Mouse (Mus musculus): Measurements from ENCODE around the gene Cntn5. TPM values are rescaled to one million over a fixed set of nuclear protein-coding genes. Genes with fewer than 3 reads are reported as not detected.

Gene Cntn5
- total RNA-seq, 1 experiment from 2014 or later: not detected

- ATAC-seq (replicated peaks in 1 of 2; ENCODE audit: insufficient read depth in 1 of 2, low FRiP score in 2 of 2, low TSS enrichment in 1 of 2, low read depth in 1 of 2, poor library complexity in 2 of 2, severe bottlenecking in 2 of 2): no peak
Observed at GRCm38 (mm10) chr9:10116581-10116980, 788.0 kb downstream of the Cntn5 start.

GRCm38 (mm10) chr9:10109156-10109555 lies 795.4 kb downstream of the Cntn5 start:
- no peak for ATAC-seq (replicated peaks in 1 of 2; ENCODE audit: insufficient read depth in 1 of 2, low FRiP score in 2 of 2, low TSS enrichment in 1 of 2, low read depth in 1 of 2, poor library complexity in 2 of 2, severe bottlenecking in 2 of 2)

DNA sequence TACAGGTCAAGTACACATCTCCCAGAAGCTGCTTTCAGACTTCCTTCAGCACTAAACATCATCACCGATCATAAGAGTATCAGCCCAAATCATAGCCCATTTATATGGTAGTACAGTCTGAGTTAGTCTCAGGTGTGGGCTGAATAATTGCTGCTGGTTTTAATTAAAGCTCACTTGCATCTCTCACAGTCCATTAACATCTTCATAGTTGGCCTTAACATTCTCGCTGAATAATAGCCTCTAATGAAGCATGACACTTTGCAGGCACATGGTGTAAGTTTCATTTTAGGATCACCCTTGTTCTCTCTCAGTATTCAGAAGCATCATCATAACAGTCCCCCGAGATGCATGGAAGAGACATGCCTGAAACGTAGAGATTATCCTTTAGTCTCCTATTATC lies 796.7 kb downstream of the Cntn5 start:
- no peak for ATAC-seq (replicated peaks in 1 of 2; ENCODE audit: insufficient read depth in 1 of 2, low FRiP score in 2 of 2, low TSS enrichment in 1 of 2, low read depth in 1 of 2, poor library complexity in 2 of 2, severe bottlenecking in 2 of 2)

DNA sequence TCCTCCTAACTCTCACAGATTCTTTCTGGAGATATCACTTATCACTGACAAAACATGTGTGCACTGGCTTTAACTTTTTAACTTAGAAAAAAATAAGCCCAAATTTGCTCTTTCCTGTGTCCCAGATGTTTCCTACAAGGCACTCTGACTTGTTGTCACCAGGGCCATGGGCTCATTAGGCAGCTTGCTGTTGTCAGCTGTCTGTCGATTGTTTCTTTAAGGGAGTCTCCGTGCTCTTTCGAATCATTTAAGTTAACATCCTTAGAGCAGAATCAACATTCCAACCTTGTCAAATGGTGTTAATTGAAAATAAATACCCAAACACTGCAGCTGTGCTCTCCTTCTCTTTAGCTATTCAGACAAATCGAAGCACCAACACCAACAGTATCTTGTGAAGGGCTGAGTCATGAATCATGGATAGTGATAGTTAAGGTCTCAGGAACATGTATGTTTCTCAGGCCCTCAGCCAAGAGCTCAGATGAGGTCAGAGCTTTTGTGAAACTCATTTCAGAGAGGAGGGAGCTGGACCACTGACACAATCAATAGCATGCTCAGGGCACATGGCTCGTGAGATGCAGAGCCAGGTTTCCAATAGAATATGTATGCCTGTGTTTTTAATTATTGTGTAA lies 802.6 kb downstream of the Cntn5 start:
- ATAC-seq (replicated peaks in 1 of 2; ENCODE audit: insufficient read depth in 1 of 2, low FRiP score in 2 of 2, low TSS enrichment in 1 of 2, low read depth in 1 of 2, poor library complexity in 2 of 2, severe bottlenecking in 2 of 2): no peak

DNA sequence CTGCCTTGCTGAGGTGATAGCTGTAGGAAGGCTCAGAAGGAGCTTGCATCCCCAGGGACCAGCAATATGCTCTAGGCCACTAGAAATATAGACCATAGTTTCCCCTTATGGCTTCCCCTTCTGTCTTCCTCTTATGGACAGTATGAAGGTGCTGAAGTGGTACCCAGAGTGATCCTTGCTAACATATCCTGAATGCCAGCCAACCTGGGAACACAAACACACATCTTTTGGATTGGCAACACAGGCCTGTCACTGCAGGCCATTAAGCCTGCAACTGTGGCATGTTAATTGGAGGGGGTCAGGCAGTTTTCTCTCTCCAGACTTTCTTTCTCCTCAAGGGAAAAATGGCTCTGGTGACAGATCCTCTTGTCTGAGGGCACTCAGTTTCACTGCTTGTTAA lies 828.3 kb downstream of the Cntn5 start:
- no peak for ATAC-seq (replicated peaks in 1 of 2; ENCODE audit: insufficient read depth in 1 of 2, low FRiP score in 2 of 2, low TSS enrichment in 1 of 2, low read depth in 1 of 2, poor library complexity in 2 of 2, severe bottlenecking in 2 of 2)

GRCm38 (mm10) chr9:10073401-10073800 lies 831.2 kb downstream of the Cntn5 start:
- no peak for ATAC-seq (replicated peaks in 1 of 2; ENCODE audit: insufficient read depth in 1 of 2, low FRiP score in 2 of 2, low TSS enrichment in 1 of 2, low read depth in 1 of 2, poor library complexity in 2 of 2, severe bottlenecking in 2 of 2)

DNA sequence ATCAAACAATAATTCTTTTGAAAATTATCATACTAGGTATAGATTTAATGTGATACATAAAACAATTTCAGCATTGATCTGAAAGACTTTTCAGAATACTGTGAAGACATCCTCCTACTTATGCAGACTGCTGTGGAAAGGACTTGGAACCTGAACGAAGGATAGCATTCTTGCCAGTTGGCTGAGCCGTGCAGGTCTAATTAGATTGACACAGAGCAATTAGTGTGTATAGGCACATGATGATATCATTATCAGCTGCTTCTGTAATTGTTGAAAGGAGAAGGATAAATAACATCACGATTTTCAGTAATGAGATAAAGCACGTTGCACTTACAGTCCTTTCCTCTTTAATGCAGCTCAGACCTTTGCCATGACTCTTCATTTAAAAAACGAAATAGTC lies 831.7 kb downstream of the Cntn5 start:
- no peak for ATAC-seq (replicated peaks in 1 of 2; ENCODE audit: insufficient read depth in 1 of 2, low FRiP score in 2 of 2, low TSS enrichment in 1 of 2, low read depth in 1 of 2, poor library complexity in 2 of 2, severe bottlenecking in 2 of 2)

- no peak for ATAC-seq (replicated peaks in 1 of 2; ENCODE audit: insufficient read depth in 1 of 2, low FRiP score in 2 of 2, low TSS enrichment in 1 of 2, low read depth in 1 of 2, poor library complexity in 2 of 2, severe bottlenecking in 2 of 2)
Observed at GRCm38 (mm10) chr9:10071271-10071670, 833.3 kb downstream of the Cntn5 start.

GRCm38 (mm10) chr9:10044969-10045789 lies 859.4 kb downstream of the Cntn5 start:
- no peak for ATAC-seq (replicated peaks in 1 of 2; ENCODE audit: insufficient read depth in 1 of 2, low FRiP score in 2 of 2, low TSS enrichment in 1 of 2, low read depth in 1 of 2, poor library complexity in 2 of 2, severe bottlenecking in 2 of 2)

- no peak for ATAC-seq (replicated peaks in 1 of 2; ENCODE audit: insufficient read depth in 1 of 2, low FRiP score in 2 of 2, low TSS enrichment in 1 of 2, low read depth in 1 of 2, poor library complexity in 2 of 2, severe bottlenecking in 2 of 2)
Observed at GRCm38 (mm10) chr9:10043001-10043400, 861.6 kb downstream of the Cntn5 start.

DNA sequence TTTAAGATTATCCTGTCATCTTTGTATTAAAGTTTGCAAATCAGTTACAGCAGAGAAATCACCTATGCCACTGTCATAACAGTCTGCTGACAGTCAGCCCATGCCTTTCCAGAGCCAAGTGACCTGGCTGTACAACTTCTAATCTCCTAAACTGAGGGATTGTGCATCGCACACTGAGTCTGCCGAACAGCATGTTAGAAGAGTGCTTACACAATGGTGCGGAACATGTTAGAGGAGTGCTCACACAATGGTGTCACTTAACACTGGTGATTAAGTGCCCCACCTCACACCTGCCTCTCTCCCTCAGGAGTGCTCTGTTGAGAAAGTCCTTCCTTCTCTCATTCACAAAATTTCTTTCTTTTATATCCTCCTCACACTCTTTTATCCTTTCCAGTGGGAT lies 889.4 kb downstream of the Cntn5 start:
- no peak for ATAC-seq (replicated peaks in 1 of 2; ENCODE audit: insufficient read depth in 1 of 2, low FRiP score in 2 of 2, low TSS enrichment in 1 of 2, low read depth in 1 of 2, poor library complexity in 2 of 2, severe bottlenecking in 2 of 2)

GRCm38 (mm10) chr9:9984028-9984427 lies 920.5 kb downstream of the Cntn5 start:
- ATAC-seq (replicated peaks in 1 of 2; ENCODE audit: insufficient read depth in 1 of 2, low FRiP score in 2 of 2, low TSS enrichment in 1 of 2, low read depth in 1 of 2, poor library complexity in 2 of 2, severe bottlenecking in 2 of 2): no peak

GRCm38 (mm10) chr9:9983220-9983619 lies 921.4 kb downstream of the Cntn5 start:
- ATAC-seq (replicated peaks in 1 of 2; ENCODE audit: insufficient read depth in 1 of 2, low FRiP score in 2 of 2, low TSS enrichment in 1 of 2, low read depth in 1 of 2, poor library complexity in 2 of 2, severe bottlenecking in 2 of 2): no peak

GRCm38 (mm10) chr9:9965370-9965769 lies 939.2 kb downstream of the Cntn5 start:
- no peak for ATAC-seq (replicated peaks in 1 of 2; ENCODE audit: insufficient read depth in 1 of 2, low FRiP score in 2 of 2, low TSS enrichment in 1 of 2, low read depth in 1 of 2, poor library complexity in 2 of 2, severe bottlenecking in 2 of 2)

DNA sequence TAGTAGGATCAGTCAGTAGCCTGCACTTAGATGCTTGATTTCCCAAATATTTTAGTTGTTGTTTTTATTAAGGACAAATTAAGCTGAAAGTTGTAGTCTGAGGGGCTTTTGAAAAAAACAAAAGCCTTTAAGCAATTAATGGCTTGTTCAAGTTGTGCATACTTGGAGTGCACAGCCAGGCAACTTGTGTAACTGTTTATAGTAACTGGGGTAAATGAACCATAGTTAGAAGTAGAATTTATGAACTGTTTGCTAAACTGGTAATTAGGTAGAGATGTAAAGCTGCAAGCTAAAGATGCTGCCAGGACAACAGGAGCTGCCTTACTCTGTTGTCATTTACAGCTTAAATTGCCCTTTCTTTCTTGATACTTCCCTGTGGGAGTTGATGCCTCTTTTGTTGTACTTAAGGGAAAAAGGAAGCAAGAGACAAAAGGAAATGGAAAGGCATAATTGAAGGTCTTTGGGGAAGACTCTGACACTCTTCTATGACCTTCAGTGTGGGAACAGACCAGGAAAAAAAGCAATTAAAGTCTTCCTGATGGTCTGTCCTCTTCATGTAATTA lies 943.9 kb downstream of the Cntn5 start:
- no peak for ATAC-seq (replicated peaks in 1 of 2; ENCODE audit: insufficient read depth in 1 of 2, low FRiP score in 2 of 2, low TSS enrichment in 1 of 2, low read depth in 1 of 2, poor library complexity in 2 of 2, severe bottlenecking in 2 of 2)

GRCm38 (mm10) chr9:9949346-9949745 lies 955.2 kb downstream of the Cntn5 start:
- no peak for ATAC-seq (replicated peaks in 1 of 2; ENCODE audit: insufficient read depth in 1 of 2, low FRiP score in 2 of 2, low TSS enrichment in 1 of 2, low read depth in 1 of 2, poor library complexity in 2 of 2, severe bottlenecking in 2 of 2)

DNA sequence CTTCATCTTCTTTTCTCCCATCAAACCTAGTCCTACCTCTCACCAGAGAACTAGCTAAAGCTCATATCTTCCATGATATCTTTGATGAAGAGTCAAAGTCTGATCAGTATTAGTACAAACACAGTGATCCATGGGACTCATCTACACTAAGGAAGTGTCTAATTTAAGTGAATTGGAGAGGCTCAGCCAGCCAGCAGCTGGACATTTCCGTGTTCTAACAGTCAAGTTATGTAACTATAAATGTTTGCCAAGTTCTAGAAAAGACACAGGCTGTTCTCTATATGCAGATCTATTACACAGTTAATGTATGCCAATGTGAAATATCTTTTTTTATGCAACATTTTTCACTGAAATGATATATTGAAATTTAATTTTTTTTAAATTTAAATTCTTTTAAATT lies 959.7 kb downstream of the Cntn5 start:
- ATAC-seq (replicated peaks in 1 of 2; ENCODE audit: insufficient read depth in 1 of 2, low FRiP score in 2 of 2, low TSS enrichment in 1 of 2, low read depth in 1 of 2, poor library complexity in 2 of 2, severe bottlenecking in 2 of 2): no peak
